ENCODE assay signal across 7 mouse cellular contexts in the genomic region with DNA sequence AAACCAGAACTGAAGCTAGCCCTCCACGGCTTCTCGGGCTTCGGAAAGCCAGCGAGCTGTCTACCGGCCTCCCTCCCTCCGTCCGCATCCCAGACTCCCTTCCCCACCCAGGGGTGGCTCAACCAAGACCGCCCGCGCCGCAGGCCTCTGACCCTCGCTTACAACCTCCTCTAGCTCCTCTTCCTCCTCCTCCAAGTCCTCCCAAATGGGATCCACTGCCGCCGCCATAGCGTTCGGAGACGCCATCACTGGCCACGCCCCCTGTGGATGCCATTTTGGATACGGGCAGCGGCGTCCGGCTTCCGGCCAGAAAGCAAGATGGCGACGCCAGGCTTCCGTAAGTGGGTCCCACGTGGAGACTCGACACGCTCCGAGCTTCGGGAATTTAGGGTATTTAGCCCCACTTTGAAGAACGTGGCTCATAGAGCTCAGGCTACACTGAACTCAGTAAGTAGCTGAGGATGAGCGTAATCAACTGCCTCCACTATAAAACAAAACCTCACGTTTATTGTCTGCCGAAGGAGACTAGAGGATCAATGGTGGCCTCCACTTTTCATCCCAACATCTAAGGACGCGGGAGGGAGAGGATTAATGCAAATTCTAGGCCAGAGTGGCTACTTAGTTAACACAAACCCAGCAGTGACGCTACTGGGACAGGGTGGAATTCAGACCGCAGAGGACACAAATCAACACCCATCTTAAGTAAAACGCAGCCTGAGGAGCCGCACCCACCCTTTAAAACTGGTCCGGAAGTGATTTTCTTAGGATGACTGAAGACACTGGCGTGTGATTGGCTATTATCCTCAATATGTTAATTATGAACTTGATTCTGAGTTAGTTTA. TPM values are rescaled to one million over a fixed set of nuclear protein-coding genes. Genes with fewer than 3 reads are reported as not detected.
DNase-seq lines count a peak whose midpoint lies in the region; ATAC-seq lines count a peak whose summit lies in the region.

TSS of gene Gtf3c6 (minus strand) at position 695 of the 842 bp plus-strand sequence.

- H3K4me2 ChIP-seq in intestine, embryonic 15.5 days (replicated peaks), result peak within 1 kb of the TSS; percentile 67

- peak within 1 kb of the TSS; percentile 68 for H3K4me3 ChIP-seq in intestine, embryonic 15.5 days (replicated peaks)
- peak within 1 kb of the TSS; percentile 84 for H3K4me3 ChIP-seq in midbrain, embryonic 10.5 days

- H3K4me1 ChIP-seq in intestine, embryonic 15.5 days (replicated peaks), result 0 out of 2 replicates have a peak, but pooled peaks cover 3% of the 10 kb centered on the region
- peaks cover 20% of the 10 kb centered on the region for H3K4me1 ChIP-seq in midbrain, embryonic 10.5 days

- H3K36me3 ChIP-seq in intestine, embryonic 15.5 days, result peaks cover 10% of the 10 kb centered on the region; the same call in 1 of the 2 replicates
- peaks cover 32% of the 10 kb centered on the region for H3K36me3 ChIP-seq in midbrain, embryonic 10.5 days

- peak within 1 kb of the TSS; percentile 86 for H3K27ac ChIP-seq in intestine, embryonic 15.5 days
- peak within 1 kb of the TSS; percentile 98 for H3K27ac ChIP-seq in midbrain, embryonic 10.5 days (replicated peaks)

- H3K9me3 ChIP-seq in intestine, embryonic 15.5 days, result no peaks in the 10 kb centered on the region
- no peaks in the 10 kb centered on the region for H3K9me3 ChIP-seq in midbrain, embryonic 10.5 days (replicated peaks)

- ATAC-seq in intestine, embryonic 15.5 days, result peak; percentile 86

- H3K27me3 ChIP-seq in intestine, embryonic 15.5 days (replicated peaks), result no peaks in the 10 kb centered on the region
- H3K27me3 ChIP-seq in midbrain, embryonic 10.5 days (ENCODE audit: low read depth, poor library complexity, severe bottlenecking), result no peaks in the 10 kb centered on the region

- intact Hi-C loops in gastrocnemius, postnatal 36 days (cut with DNase I), result loop anchor here (2.0 kb wide), 1 partner anchor 269 kb away; no protein-coding TSS in a partner anchor
- intact Hi-C loops in left cerebral cortex, postnatal 25 days (cut with DNase I), result loop anchor here (2.0 to 5.0 kb wide), 2 partner anchors 45 to 90 kb away; partner anchors contain the start of gene Amd1

- WGBS in intestine, embryonic 15.5 days, result under 1% methylated on average over 43 of the region's 43 CpGs
- WGBS in midbrain, embryonic 10.5 days, result under 1% methylated on average over 43 of the region's 43 CpGs

- DNase-seq in adrenal gland, adult 18-20 months (ENCODE audit: low spot score in 2 of 2), result peak; percentile 91 to 94
- peak; percentile 98 for DNase-seq in embryo, embryonic 11 days
- DNase-seq in gastrocnemius, postnatal 36 days, result peak; percentile 89 to 91
- peak; percentile 95 for DNase-seq in left cerebral cortex, postnatal 25 days (ENCODE audit: low spot score in 2 of 2)
- peak; percentile 95 for DNase-seq in midbrain, embryonic 10.5 days (ENCODE audit: low spot score)
- DNase-seq in right cerebral cortex, postnatal 4 days, result peak; percentile 97

- H3K9ac ChIP-seq in intestine, embryonic 15.5 days, result peak within 1 kb of the TSS; percentile 80

RNA-seq across cellular contexts. Expression of gene Gtf3c6, which starts in this region (rescaled TPM):
- total RNA-seq in adrenal gland, adult 18-20 months (2021), result 10 to 100 TPM; 36.6 to 50.0 TPM
- 10 to 100 TPM; 19.2 to 20.1 TPM for total RNA-seq in gastrocnemius, postnatal 36 days (2021)
- polyA plus RNA-seq in intestine, embryonic 15.5 days (2015; fragmentation: Nextera tagmentation; extraction: Ambion mirVana), result 80.8 and 88.9 TPM in 2 replicates
- 10 to 100 TPM; 22.6 to 24.5 TPM for total RNA-seq in left cerebral cortex, postnatal 25 days (2021)
- polyA plus RNA-seq in midbrain, embryonic 10.5 days (2016; fragmentation: Nextera tagmentation; extraction: Ambion mirVana), result 127 and 140 TPM in 2 replicates

Comparison
In these comparisons a context has a peak if more than half of its experiments do, and no peak if none do; other contexts are left out.
1. Peak in every context shown above with its lines: DNase-seq, ATAC-seq, H3K4me3 ChIP-seq and H3K27ac ChIP-seq.